Mouse (Mus musculus): ENCODE data around the gene Yipf3.

- TF ChIP-seq UBTF (IDR thresholded peaks at IDR 0.05; ENCODE audit: low read depth, low read length) = no peak
- TF ChIP-seq CTCF (conservative IDR thresholded peaks at IDR 0.05 in 1 of 2, IDR thresholded peaks at IDR 0.05 in 1 of 2; ENCODE audit: low read depth in 2 of 2, low read length in 2 of 2) = no peak
- TF ChIP-seq TCF12 (IDR thresholded peaks at IDR 0.05; ENCODE audit: low read depth, low read length) = no peak
- TF ChIP-seq RCOR1 (conservative IDR thresholded peaks at IDR 0.05; ENCODE audit: low read depth, low read length) = no peak
Observed at GRCm38 (mm10) chr17:46201151-46201550, 46.7 kb upstream of the Yipf3 start.
